Mouse (Mus musculus) kidney, embryonic 14.5 days (tissue): ENCODE results near the gene Map4k1. TPM values are rescaled to one million over a fixed set of nuclear protein-coding genes. Genes with fewer than 3 reads are reported as not detected.

Source experiments
- ATAC-seq: fragments of 200-750 bp; cut with Nextera tagmentation; 2 replicates; pipeline ENCODE4 v1.8.0; 2017; ENCODE audit warnings: moderate number of reproducible peaks, mild to moderate bottlenecking, moderate TSS enrichment, moderate library complexity; ENCODE audit not compliant: low FRiP score, low TSS enrichment
- H3K27ac ChIP-seq: fragments of 300-500 bp; sonication (generic); 2 replicates; pipeline ENCODE4 v1.5.1; 2014; ENCODE audit warnings: low read depth, mild to moderate bottlenecking, low read length, moderate library complexity, mixed read lengths
- H3K27me3 ChIP-seq: fragments of 300-500 bp; sonication (generic); 2 replicates; pipeline ENCODE4 v1.6.1; 2014; ENCODE audit warnings: mild to moderate bottlenecking, low read length; ENCODE audit not compliant: control insufficient read depth, insufficient read depth
- H3K36me3 ChIP-seq: fragments of 300-500 bp; sonication (generic); 2 replicates; pipeline ENCODE4 v1.6.1; 2014; ENCODE audit warnings: low read length, mixed read lengths; ENCODE audit not compliant: control insufficient read depth, insufficient read depth
- H3K4me1 ChIP-seq: fragments of 300-500 bp; sonication (generic); 2 replicates; pipeline ENCODE4 v1.6.1; 2014; ENCODE audit warnings: low read length, mixed read lengths; ENCODE audit not compliant: control insufficient read depth, insufficient read depth
- H3K4me2 ChIP-seq: fragments of 300-500 bp; sonication (generic); replicated peaks from 2 replicates; pipeline ENCODE4 v1.6.1; 2014; ENCODE audit warnings: low read depth, mild to moderate bottlenecking, low read length
- H3K4me3 ChIP-seq: fragments of 300-500 bp; sonication (generic); 2 replicates; pipeline ENCODE4 v1.5.1; 2014; ENCODE audit warnings: mild to moderate bottlenecking, low read length
- H3K9ac ChIP-seq: fragments of 300-500 bp; sonication (generic); 2 replicates; pipeline ENCODE4 v1.6.1; 2014; ENCODE audit warnings: low read depth, mild to moderate bottlenecking, low read length, moderate library complexity
- H3K9me3 ChIP-seq: fragments of 300-500 bp; sonication (generic); 2 replicates; pipeline ENCODE4 v1.6.1; 2016; ENCODE audit warnings: low read length; ENCODE audit not compliant: control insufficient read depth
- WGBS: fragments of 180-500 bp; shearing (Covaris S2); extraction: QIAGEN DNeasy Blood & Tissue Kit; methylation state at CpG from one replicate; pipeline ENCODE4 v1.1.7; 2014; 5-methylcytosine and 5-hydroxymethylcytosine counted together
- polyA plus RNA-seq: library from polyadenylated mRNA; unstranded; fragments of >200 nt; fragmentation: Nextera tagmentation; extraction: Ambion mirVana; gene quantifications from 2 replicates; pipeline ENCODE4 v1.2.1, GENCODE M21; 2014

The Map4k1 gene
- polyA plus RNA-seq, 1 experiment from 2014 or later: 12.6 TPM

DNA sequence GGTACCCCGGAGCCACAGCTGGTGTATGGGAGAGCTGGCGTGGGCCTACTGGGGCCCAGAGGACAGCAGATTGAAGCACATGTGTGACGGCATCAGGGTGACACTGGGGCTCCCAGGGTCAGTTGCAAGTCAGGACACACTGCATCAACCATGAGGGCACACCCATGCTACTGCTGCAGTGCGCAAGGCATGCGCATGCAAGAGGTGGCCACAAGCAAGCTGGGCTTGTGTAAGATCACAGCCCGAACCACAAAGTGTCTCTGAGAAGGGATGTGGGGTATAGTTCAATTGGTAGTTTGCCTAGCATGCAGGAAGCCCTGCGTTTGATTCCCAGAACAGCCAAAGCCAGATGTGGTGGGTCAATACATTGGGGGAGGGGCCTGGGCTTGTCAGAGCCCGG is 41.7 kb downstream of the Map4k1 start:
- H3K4me1 ChIP-seq: peaks cover 5% of the 10 kb centered on the region; the same call in 1 of the 2 replicates
- 89% methylated on average over 8 of the region's 8 CpGs for WGBS

DNA sequence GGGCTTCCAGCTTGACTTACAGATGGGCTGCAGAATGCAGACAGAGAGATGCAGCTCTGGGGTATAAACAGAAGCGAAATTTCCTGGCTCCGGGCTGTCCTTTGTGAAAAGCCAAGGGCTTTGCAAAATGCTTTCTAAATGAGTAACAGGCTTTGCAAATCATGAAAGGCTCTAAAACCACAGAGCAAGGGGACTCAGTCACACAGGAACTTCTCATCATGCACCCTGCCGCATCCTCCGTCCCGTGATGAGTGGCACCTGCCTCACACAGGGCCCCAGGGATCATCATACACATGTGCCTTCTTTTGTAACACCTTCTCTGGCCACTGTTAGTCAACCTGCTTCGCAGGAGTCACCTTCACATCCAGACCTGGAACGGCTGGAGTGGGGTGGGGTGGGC is 43.7 kb downstream of the Map4k1 start:
- 83% methylated on average over 7 of the region's 7 CpGs for WGBS
- no peak overlapping the region for H3K4me3 ChIP-seq

More for the DNA sequence above, 41.7 kb downstream of the Map4k1 start:
- Histone ChIP-seq H3K4me2 (no peak overlapping the region), H3K27me3 (peaks cover 17% of the 10 kb centered on the region), H3K9ac (no peak overlapping the region), H3K36me3 (no peaks in the 10 kb centered on the region), H3K27ac (no peak overlapping the region), H3K4me3 (no peak overlapping the region), H3K9me3 (no peaks in the 10 kb centered on the region)
- no peak for ATAC-seq

DNA sequence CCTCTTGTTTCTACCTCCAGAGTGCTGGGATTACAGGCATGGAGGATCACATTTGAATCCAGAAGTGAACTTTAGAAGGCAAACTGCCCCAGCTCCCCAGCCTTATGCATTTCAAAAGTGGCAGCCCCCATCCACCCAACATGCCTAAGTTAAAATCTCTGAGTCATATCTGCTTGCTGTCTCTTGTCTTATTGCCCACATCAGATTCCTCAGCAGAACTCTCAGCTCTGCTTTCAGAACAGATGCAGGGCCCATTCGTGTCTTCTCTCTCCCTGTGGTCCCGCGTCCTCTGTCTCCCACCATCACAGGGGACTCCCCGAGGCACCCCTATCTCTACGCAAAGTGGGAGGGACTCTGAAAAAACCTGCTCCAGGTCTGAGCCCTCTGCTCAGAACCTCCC is 44.3 kb downstream of the Map4k1 start:
- Histone ChIP-seq H3K27me3 (no peaks in the 10 kb centered on the region), H3K36me3 (no peaks in the 10 kb centered on the region), H3K27ac (no peak overlapping the region), H3K4me2 (no peak overlapping the region), H3K4me3 (no peak overlapping the region), H3K9me3 (no peaks in the 10 kb centered on the region), H3K9ac (no peak overlapping the region), H3K4me1 (no peaks in the 10 kb centered on the region)
- ATAC-seq: no peak
- WGBS: 94% methylated on average over 5 of the region's 5 CpGs

More for the DNA sequence above, 43.7 kb downstream of the Map4k1 start:
- H3K4me1 ChIP-seq: no peaks in the 10 kb centered on the region
- no peaks in the 10 kb centered on the region for H3K36me3 ChIP-seq
- H3K9ac ChIP-seq: no peak overlapping the region
- no peaks in the 10 kb centered on the region for H3K27me3 ChIP-seq
- H3K27ac ChIP-seq: no peak overlapping the region
- ATAC-seq: no peak
- H3K4me2 ChIP-seq: no peak overlapping the region
- no peaks in the 10 kb centered on the region for H3K9me3 ChIP-seq

DNA sequence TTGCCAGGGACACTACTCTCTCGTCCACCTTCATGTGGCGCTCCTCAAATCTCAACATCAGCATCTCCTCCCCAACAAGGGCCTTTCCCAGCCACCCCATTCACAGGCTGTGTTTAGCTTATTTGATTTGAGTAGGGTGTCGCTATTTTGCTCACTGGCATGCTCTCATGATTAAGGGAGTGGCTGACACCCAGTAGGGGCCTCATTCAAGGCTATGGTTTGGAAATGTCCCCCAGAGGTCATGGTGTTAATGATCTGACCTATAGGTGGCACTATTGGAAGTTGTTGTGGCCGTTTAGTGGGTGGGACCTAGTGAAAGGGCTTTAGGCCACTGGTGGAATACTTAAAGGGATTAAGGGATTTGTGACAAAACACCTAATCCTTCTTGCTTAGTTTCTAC is 45.0 kb downstream of the Map4k1 start:
- Histone ChIP-seq H3K27ac (no peak overlapping the region), H3K36me3 (no peaks in the 10 kb centered on the region), H3K27me3 (no peaks in the 10 kb centered on the region), H3K9me3 (no peaks in the 10 kb centered on the region), H3K4me3 (no peak overlapping the region), H3K4me2 (no peak overlapping the region), H3K9ac (no peak overlapping the region), H3K4me1 (no peaks in the 10 kb centered on the region)
- WGBS: 74% methylated on average over 4 of the region's 4 CpGs
- ATAC-seq: no peak

DNA sequence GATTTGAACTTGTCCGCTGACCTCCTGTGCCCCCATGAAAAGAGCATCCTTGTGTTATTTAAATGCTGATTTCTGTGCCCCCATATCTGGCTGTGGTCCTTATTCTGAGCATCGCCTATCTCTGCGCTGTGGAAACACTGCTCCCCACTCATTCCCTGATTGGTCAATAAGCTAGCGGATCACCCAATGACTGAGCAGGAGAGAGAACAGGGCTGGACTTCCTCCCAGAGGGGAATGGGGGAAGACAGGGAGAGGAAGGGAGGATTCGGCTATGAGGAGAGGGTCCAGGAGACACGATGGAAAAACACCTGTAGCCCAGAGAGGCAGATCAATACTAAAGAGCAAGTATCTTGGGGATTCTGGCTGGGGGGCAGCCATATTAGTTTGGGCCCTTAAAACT is 46.9 kb downstream of the Map4k1 start:
- Histone ChIP-seq H3K9ac (no peak overlapping the region), H3K9me3 (no peaks in the 10 kb centered on the region), H3K4me2 (no peak overlapping the region), H3K4me3 (no peak overlapping the region), H3K36me3 (no peaks in the 10 kb centered on the region), H3K4me1 (no peaks in the 10 kb centered on the region), H3K27ac (no peak overlapping the region), H3K27me3 (no peaks in the 10 kb centered on the region)
- no peak for ATAC-seq
- 84% methylated on average over 6 of the region's 6 CpGs for WGBS

GRCm38 (mm10) chr7:29029690-29030656 is 48.1 kb downstream of the Map4k1 start:
- no peak overlapping the region for H3K9ac ChIP-seq
- H3K36me3 ChIP-seq: no peaks in the 10 kb centered on the region
- H3K9me3 ChIP-seq: no peaks in the 10 kb centered on the region
- no peak overlapping the region for H3K4me3 ChIP-seq
- H3K4me1 ChIP-seq: no peaks in the 10 kb centered on the region
- ATAC-seq: no peak
- H3K4me2 ChIP-seq: no peak overlapping the region
- WGBS: 87% methylated on average over 14 of the region's 14 CpGs
- H3K27me3 ChIP-seq: no peaks in the 10 kb centered on the region
- no peak overlapping the region for H3K27ac ChIP-seq

- Histone ChIP-seq H3K27me3 (no peaks in the 10 kb centered on the region), H3K9ac (no peak overlapping the region), H3K4me2 (no peak overlapping the region), H3K4me1 (no peaks in the 10 kb centered on the region), H3K4me3 (no peak overlapping the region), H3K36me3 (no peaks in the 10 kb centered on the region), H3K27ac (no peak overlapping the region), H3K9me3 (no peaks in the 10 kb centered on the region)
- WGBS: 81% methylated on average over 10 of the region's 10 CpGs
- ATAC-seq: no peak
Observed at GRCm38 (mm10) chr7:29031641-29032040, 49.8 kb downstream of the Map4k1 start.

DNA sequence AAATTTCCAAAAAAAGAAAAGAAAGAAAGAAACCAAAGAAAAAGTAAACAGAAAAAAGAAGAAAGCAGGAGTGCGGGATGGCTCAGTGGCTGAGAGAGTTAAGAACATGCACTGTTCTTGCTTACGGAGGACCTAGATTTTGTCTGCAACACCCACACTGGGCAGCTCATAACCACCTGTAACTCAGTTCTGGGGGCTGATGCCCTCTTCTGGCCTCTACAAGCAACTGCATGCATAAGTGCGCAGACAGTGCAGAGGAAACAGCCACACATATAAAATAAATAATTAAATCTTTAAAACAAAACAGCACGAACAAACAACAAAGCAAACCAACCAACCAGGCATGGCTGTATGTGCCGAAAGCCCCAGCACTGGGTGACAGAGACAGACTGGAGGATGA is 50.8 kb downstream of the Map4k1 start:
- Histone ChIP-seq H3K9me3 (no peaks in the 10 kb centered on the region), H3K4me1 (no peaks in the 10 kb centered on the region), H3K27me3 (no peaks in the 10 kb centered on the region), H3K9ac (no peak overlapping the region), H3K36me3 (no peaks in the 10 kb centered on the region), H3K4me3 (no peak overlapping the region), H3K27ac (no peak overlapping the region), H3K4me2 (no peak overlapping the region)
- WGBS: 85% methylated on average over 5 of the region's 5 CpGs
- no peak for ATAC-seq

DNA sequence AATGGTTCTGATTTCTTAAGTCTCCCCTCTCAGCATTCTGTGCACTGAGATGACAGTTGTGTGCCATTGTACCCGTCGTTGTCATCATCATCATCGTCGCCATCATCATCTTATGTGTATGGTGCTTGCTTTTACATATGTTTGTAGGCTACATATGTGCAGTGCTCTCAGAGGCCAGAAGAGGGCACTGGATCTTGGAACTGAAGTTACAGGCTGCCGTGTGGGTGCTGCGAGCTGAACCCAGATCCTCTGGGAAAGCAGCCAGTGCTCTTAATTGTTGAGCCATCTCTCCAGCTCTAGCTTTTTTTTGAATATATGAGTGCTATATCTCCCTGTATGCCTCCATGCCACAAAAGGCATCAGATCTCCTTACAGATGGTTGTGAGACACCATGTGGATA is 55.4 kb downstream of the Map4k1 start:
- whole genome bisulfite sequencing: 89% methylated on average over 6 of the region's 6 CpGs
- Histone ChIP-seq H3K9ac (no peak overlapping the region), H3K27ac (no peak overlapping the region), H3K4me1 (no peaks in the 10 kb centered on the region; the same call in 1 of the 2 replicates), H3K27me3 (no peaks in the 10 kb centered on the region), H3K9me3 (no peaks in the 10 kb centered on the region), H3K4me2 (no peak overlapping the region), H3K36me3 (no peaks in the 10 kb centered on the region), H3K4me3 (no peak overlapping the region)
- ATAC-seq: no peak
